Mouse (Mus musculus) brain, embryonic 14.5 days (tissue): Measurements from ENCODE around the gene Ust.

Experiments used
- CTCF ChIP-seq: fragments of 200-500 bp; IDR thresholded peaks from 2 replicates; pipeline ENCODE4 v1.5.1; 2012; ENCODE audit warnings: inconsistent platforms, mild to moderate bottlenecking, moderate library complexity, borderline replicate concordance; ENCODE audit not compliant: insufficient read depth, insufficient read length; ENCODE audit errors: extremely low read depth
- POLR2A ChIP-seq: fragments of 200-500 bp; IDR thresholded peaks from 2 replicates; pipeline ENCODE4 v1.6.1; 2012; ENCODE audit warnings: mild to moderate bottlenecking, inconsistent platforms, borderline replicate concordance; ENCODE audit not compliant: poor library complexity, insufficient read depth, insufficient read length, severe bottlenecking; ENCODE audit errors: extremely low read depth

DNA sequence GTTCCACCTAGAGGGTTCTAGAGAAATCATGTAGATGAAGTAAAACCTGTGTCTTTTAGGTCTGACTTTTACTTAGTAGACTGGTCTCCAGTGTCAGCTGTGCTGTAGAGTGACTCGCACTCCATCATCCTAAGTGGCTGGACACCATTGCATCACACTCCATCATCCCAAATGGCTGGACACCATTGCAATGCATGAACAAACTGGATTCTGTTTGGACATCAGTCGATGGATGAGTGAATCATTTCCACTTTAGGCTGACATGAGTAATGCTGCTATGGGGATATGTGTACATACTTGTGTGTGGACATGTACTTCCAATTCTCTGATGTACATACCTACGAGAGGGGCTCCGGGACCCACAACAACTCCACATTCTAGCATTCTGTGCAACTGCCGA, 187.7 kb downstream of the Ust start:
- no peak for TF ChIP-seq CTCF
- TF ChIP-seq POLR2A = no peak
